Mouse (Mus musculus): ENCODE measurements around the gene Mbtd1.
"Not testable (repeated sequence)": the region's sequence is repeated elsewhere in the genome, so short reads cannot be mapped to it uniquely, and the experiment has no call there.

Mbtd1 gene

GRCm38 (mm10) chr11:93885572-93886410 is at the start of gene Mbtd1, which contains the start of gene Utp18:
Gene Mbtd1, plus strand, starts transcription at chr11:93885852.
Gene Utp18, minus strand, starts transcription at chr11:93885766.
- DNase-seq (ENCODE audit: extremely low spot score, low spot score): peak; percentile 97

GRCm38 (mm10) chr11:93847342-93847741 is 38.3 kb upstream of the Mbtd1 start:
- no peak for DNase-seq (ENCODE audit: extremely low spot score, low spot score)

GRCm38 (mm10) chr11:93852546-93852945 is 33.1 kb upstream of the Mbtd1 start:
- no peak for DNase-seq (ENCODE audit: extremely low spot score, low spot score)

GRCm38 (mm10) chr11:93856284-93856955 is 29.2 kb upstream of the Mbtd1 start:
- peak; percentile 80 for DNase-seq (ENCODE audit: extremely low spot score, low spot score)

GRCm38 (mm10) chr11:93860540-93861172 is 25.0 kb upstream of the Mbtd1 start:
- no peak for DNase-seq (ENCODE audit: extremely low spot score, low spot score)

- DNase-seq (ENCODE audit: extremely low spot score, low spot score): no peak
Observed at GRCm38 (mm10) chr11:93861193-93861592, 24.5 kb upstream of the Mbtd1 start.

GRCm38 (mm10) chr11:93862045-93862623 is 23.5 kb upstream of the Mbtd1 start:
- no peak for DNase-seq (ENCODE audit: extremely low spot score, low spot score)

- no peak for DNase-seq (ENCODE audit: extremely low spot score, low spot score)
Observed at GRCm38 (mm10) chr11:93862638-93863037, 23.0 kb upstream of the Mbtd1 start.

- no peak for DNase-seq (ENCODE audit: extremely low spot score, low spot score)
Observed at GRCm38 (mm10) chr11:93884068-93884467, 1.6 kb upstream of the Mbtd1 start.

- DNase-seq (ENCODE audit: extremely low spot score, low spot score): no peak
Observed at GRCm38 (mm10) chr11:93884901-93885571, 616 bp upstream of the Mbtd1 start.

- peak; percentile 57 for DNase-seq (ENCODE audit: extremely low spot score, low spot score)
Observed at GRCm38 (mm10) chr11:93886411-93887079, 893 bp downstream of the Mbtd1 start.

GRCm38 (mm10) chr11:93887080-93887447 is 1.4 kb downstream of the Mbtd1 start:
- DNase-seq (ENCODE audit: extremely low spot score, low spot score): no peak

- DNase-seq (ENCODE audit: extremely low spot score, low spot score): no peak
Observed at GRCm38 (mm10) chr11:93897732-93898131, 12.1 kb downstream of the Mbtd1 start.

GRCm38 (mm10) chr11:93906834-93907233 is 21.2 kb downstream of the Mbtd1 start:
- no peak for DNase-seq (ENCODE audit: extremely low spot score, low spot score)

- no peak for DNase-seq (ENCODE audit: extremely low spot score, low spot score)
Observed at GRCm38 (mm10) chr11:93907839-93908238, 22.2 kb downstream of the Mbtd1 start.

- DNase-seq (ENCODE audit: extremely low spot score, low spot score): no peak
Observed at GRCm38 (mm10) chr11:93908829-93909228, 23.2 kb downstream of the Mbtd1 start.

- DNase-seq (ENCODE audit: extremely low spot score, low spot score): no peak
Observed at GRCm38 (mm10) chr11:93911603-93912002, 26.0 kb downstream of the Mbtd1 start.

GRCm38 (mm10) chr11:93915019-93915418 is 29.4 kb downstream of the Mbtd1 start:
- not testable (repeated sequence) for DNase-seq (ENCODE audit: extremely low spot score, low spot score)

- DNase-seq (ENCODE audit: extremely low spot score, low spot score): no peak
Observed at GRCm38 (mm10) chr11:93929106-93929505, 43.5 kb downstream of the Mbtd1 start.

- no peak for DNase-seq (ENCODE audit: extremely low spot score, low spot score)
Observed at GRCm38 (mm10) chr11:93940906-93941305, 55.3 kb downstream of the Mbtd1 start.

GRCm38 (mm10) chr11:93944986-93945385 is 59.3 kb downstream of the Mbtd1 start:
- DNase-seq (ENCODE audit: extremely low spot score, low spot score): no peak
